Mouse (Mus musculus) lung, adult 2 months (tissue): ENCODE data around the gene Lin37. TPM values are rescaled to one million over a fixed set of nuclear protein-coding genes. Genes with fewer than 3 reads are reported as not detected.

ENCODE experiments used
- DNase-seq: peaks from one replicate; pipeline ENCODE4 v3.0.0; 2022
- H3K4me1 ChIP-seq: fragments of 200-500 bp; 2 replicates; pipeline ENCODE4 v1.6.1; 2011; ENCODE audit warnings: low read length; ENCODE audit not compliant: control insufficient read depth, insufficient read depth
- H3K4me3 ChIP-seq: fragments of 200-500 bp; replicated peaks from 2 replicates; pipeline ENCODE3; 2011; ENCODE audit warnings: low read depth, mild to moderate bottlenecking, control low read depth, low read length; ENCODE audit errors: extremely low read depth
- CTCF ChIP-seq: fragments of 200-500 bp; IDR thresholded peaks from 2 replicates; pipeline ENCODE4 v1.5.1; 2011; ENCODE audit warnings: mild to moderate bottlenecking, low read length, control low read depth; ENCODE audit not compliant: insufficient read depth
- POLR2A ChIP-seq: fragments of 200-500 bp; IDR thresholded peaks from 2 replicates; pipeline ENCODE4 v1.6.1; 2011; ENCODE audit warnings: low read depth, mild to moderate bottlenecking, control low read depth, low read length, borderline replicate concordance; ENCODE audit errors: extremely low read depth
- WGBS: fragments of 180-500 bp; shearing (Covaris S2); methylation state at CpG from one replicate; pipeline ENCODE4 v1.1.7; 2018; 5-methylcytosine and 5-hydroxymethylcytosine counted together
- polyA plus RNA-seq: library from polyadenylated mRNA; depleted of rRNA; stranded (reverse); fragments of >200 nt; gene quantifications from 2 replicates; pipeline ENCODE4 v1.2.3, GENCODE M21; 2012; rRNA removed

Lin37 gene
- polyA plus RNA-seq, 1 experiment = 29.4 TPM

DNA sequence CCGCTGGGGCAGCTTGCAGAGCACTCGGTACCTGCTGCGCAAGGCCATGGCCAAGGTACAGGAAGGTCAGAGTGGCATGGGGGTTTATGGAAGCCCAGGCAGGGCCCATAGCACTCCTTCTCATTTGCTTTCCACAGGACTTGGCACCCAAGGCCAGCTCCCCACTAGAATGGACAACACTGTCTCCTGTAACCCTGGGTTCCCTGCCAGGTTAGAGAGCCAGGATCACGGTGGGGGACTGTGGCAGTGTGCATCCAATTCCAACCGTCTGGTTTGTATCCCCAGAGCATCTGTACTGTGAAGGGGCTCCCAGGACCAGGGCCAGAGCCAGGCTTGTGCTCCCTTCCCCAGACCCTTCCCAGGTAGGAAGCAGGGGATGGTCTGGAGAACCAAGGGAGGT is 38.8 kb downstream of the Lin37 start:
- TF ChIP-seq POLR2A (no peak), CTCF (no peak)
- no peak overlapping the region for H3K4me3 ChIP-seq
- no peak for DNase-seq
- no peaks in the 10 kb centered on the region; the same call in 1 of the 2 replicates for H3K4me1 ChIP-seq
- 68% methylated on average over 5 of the region's 5 CpGs for WGBS

GRCm38 (mm10) chr7:30520396-30520795 is 39.2 kb downstream of the Lin37 start:
- no peaks in the 10 kb centered on the region for H3K4me1 ChIP-seq
- H3K4me3 ChIP-seq = no peak overlapping the region
- no peak for TF ChIP-seq CTCF
- no peak for TF ChIP-seq POLR2A
- WGBS = 73% methylated on average over 4 of the region's 4 CpGs
- DNase-seq = no peak

GRCm38 (mm10) chr7:30518325-30518724 is 41.3 kb downstream of the Lin37 start:
- WGBS = 37% methylated on average over 8 of the region's 8 CpGs
- DNase-seq = no peak

GRCm38 (mm10) chr7:30515003-30515760 is 44.5 kb downstream of the Lin37 start:
- WGBS = 55% methylated on average over 24 of the region's 24 CpGs
- TF ChIP-seq POLR2A (no peak), CTCF (no peak)
- H3K4me3 ChIP-seq = no peak overlapping the region
- H3K4me1 ChIP-seq = no peaks in the 10 kb centered on the region
- DNase-seq = no peak

More at GRCm38 (mm10) chr7:30518325-30518724, 41.3 kb downstream of the Lin37 start:
- TF ChIP-seq CTCF (no peak), POLR2A (no peak)
- no peak overlapping the region for H3K4me3 ChIP-seq
- H3K4me1 ChIP-seq = no peaks in the 10 kb centered on the region

DNA sequence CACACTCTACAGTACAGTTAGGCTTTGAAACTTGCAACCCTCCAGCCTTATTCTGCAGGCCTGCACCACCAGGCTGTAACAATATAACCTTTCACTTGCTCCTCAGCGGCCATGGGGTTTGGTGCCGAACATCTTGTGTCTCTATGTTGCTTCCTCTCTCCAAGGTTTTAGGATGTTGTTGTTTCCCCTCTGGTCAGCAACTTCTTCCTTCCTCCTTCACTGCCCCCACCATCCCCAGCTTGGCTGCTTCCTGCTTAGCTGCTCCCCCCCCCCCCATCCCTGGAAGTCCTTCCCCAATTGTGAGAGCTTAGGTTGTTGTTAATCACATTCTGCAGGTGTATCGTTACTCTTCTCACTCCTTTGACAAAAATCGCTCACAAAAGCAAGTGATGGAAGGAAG is 51.6 kb downstream of the Lin37 start:
- no peak for TF ChIP-seq CTCF
- no peak for TF ChIP-seq POLR2A
- no peak overlapping the region for H3K4me3 ChIP-seq
- WGBS = 43% methylated on average over 4 of the region's 4 CpGs
- no peak for DNase-seq
- no peaks in the 10 kb centered on the region for H3K4me1 ChIP-seq

Other genes with a start within 250 kb of the Lin37 start
- 14.5 and 21.5 TPM in 2 replicates for gene Syne4, start 245.0 kb downstream of the Lin37 start, polyA plus RNA-seq
- gene E130208F15Rik, start 238.1 kb downstream of the Lin37 start, polyA plus RNA-seq = 0.50 and 0.55 TPM in 2 replicates
- 14.2 and 21.4 TPM in 2 replicates for gene Sdhaf1, start 235.9 kb downstream of the Lin37 start, polyA plus RNA-seq
- 8.7 and 10.9 TPM in 2 replicates for gene Lrfn3, start 197.1 kb downstream of the Lin37 start, polyA plus RNA-seq
- gene Tyrobp, start 146.1 kb downstream of the Lin37 start, polyA plus RNA-seq = 328 and 425 TPM in 2 replicates
- 33.9 and 37.1 TPM in 2 replicates for gene Hcst, start 140.0 kb downstream of the Lin37 start, polyA plus RNA-seq
- gene Nfkbid, start 138.1 kb downstream of the Lin37 start, polyA plus RNA-seq = 7.2 and 8.6 TPM in 2 replicates
- 9.5 and 11.8 TPM in 2 replicates for gene Aplp1, start 114.3 kb downstream of the Lin37 start, polyA plus RNA-seq
- not detected in 2 replicates for gene Kirrel2, start 102.1 kb downstream of the Lin37 start, polyA plus RNA-seq
- not detected in 2 replicates for gene Nphs1, start 101.5 kb downstream of the Lin37 start, polyA plus RNA-seq
- gene Prodh2, start 66.2 kb downstream of the Lin37 start, polyA plus RNA-seq = 0.12 TPM in 1 of 2 replicates, not detected in the other
- gene Arhgap33, start 24.8 kb downstream of the Lin37 start, polyA plus RNA-seq = 21.4 and 24.0 TPM in 2 replicates
- gene Hspb6, start 7.7 kb downstream of the Lin37 start, polyA plus RNA-seq = 50.5 and 129 TPM in 2 replicates
- 10.2 and 12.4 TPM in 2 replicates for gene Proser3, start 7.5 kb downstream of the Lin37 start, polyA plus RNA-seq
- gene U2af1l4, start 3.5 kb upstream of the Lin37 start, polyA plus RNA-seq = 47.6 and 50.1 TPM in 2 replicates
- gene Gm49396, start 3.5 kb upstream of the Lin37 start, polyA plus RNA-seq = 2.2 and 3.9 TPM in 2 replicates
- 92.5 and 133 TPM in 2 replicates for gene Psenen, start 3.8 kb upstream of the Lin37 start, polyA plus RNA-seq
- gene Igflr1, start 5.6 kb upstream of the Lin37 start, polyA plus RNA-seq = 9.6 and 12.0 TPM in 2 replicates
- 49.9 and 58.6 TPM in 2 replicates for gene Kmt2b, start 28.9 kb upstream of the Lin37 start, polyA plus RNA-seq
- 5.1 and 5.7 TPM in 2 replicates for gene Zbtb32, start 39.1 kb upstream of the Lin37 start, polyA plus RNA-seq
- 8.5 and 8.6 TPM in 2 replicates for gene Upk1a, start 53.0 kb upstream of the Lin37 start, polyA plus RNA-seq
- gene Cox6b1, start 66.3 kb upstream of the Lin37 start, polyA plus RNA-seq = 183 and 273 TPM in 2 replicates
- not detected in 2 replicates for gene Etv2, start 76.0 kb upstream of the Lin37 start, polyA plus RNA-seq
- 78.0 and 79.7 TPM in 2 replicates for gene Rbm42, start 90.5 kb upstream of the Lin37 start, polyA plus RNA-seq
- 9.9 and 13.0 TPM in 2 replicates for gene Haus5, start 105.2 kb upstream of the Lin37 start, polyA plus RNA-seq
- gene Pmis2, start 111.8 kb upstream of the Lin37 start, polyA plus RNA-seq = not detected in 2 replicates
- gene 2200002J24Rik, start 139.1 kb upstream of the Lin37 start, polyA plus RNA-seq = not detected in 2 replicates
- not detected in 2 replicates for gene Atp4a, start 152.4 kb upstream of the Lin37 start, polyA plus RNA-seq
- 122 and 154 TPM in 2 replicates for gene Tmem147, start 169.7 kb upstream of the Lin37 start, polyA plus RNA-seq
- 0.27 and 0.40 TPM in 2 replicates for gene Gapdhs, start 183.8 kb upstream of the Lin37 start, polyA plus RNA-seq
- gene Sbsn, start 191.6 kb upstream of the Lin37 start, polyA plus RNA-seq = 3.8 and 60.4 TPM in 2 replicates
- 43.8 and 486 TPM in 2 replicates for gene Dmkn, start 203.9 kb upstream of the Lin37 start, polyA plus RNA-seq
- gene Krtdap, start 228.1 kb upstream of the Lin37 start, polyA plus RNA-seq = 307 TPM in 1 of 2 replicates, not detected in the other